Mouse (Mus musculus) mesoderm, embryonic 11.5 days (tissue): ENCODE measurements around the gene 2410137M14Rik.

ENCODE experiments used
- DNase-seq: peaks from one replicate; pipeline ENCODE4 v3.0.0-alpha.2; 2012; ENCODE audit warnings: low read depth, low spot score

Gene 2410137M14Rik

GRCm38 (mm10) chr17:36948286-36948685, 32.8 kb downstream of the 2410137M14Rik start:
- no peak for DNase-seq

GRCm38 (mm10) chr17:36947051-36947819, 33.8 kb downstream of the 2410137M14Rik start:
- peak; percentile 45 for DNase-seq

DNA sequence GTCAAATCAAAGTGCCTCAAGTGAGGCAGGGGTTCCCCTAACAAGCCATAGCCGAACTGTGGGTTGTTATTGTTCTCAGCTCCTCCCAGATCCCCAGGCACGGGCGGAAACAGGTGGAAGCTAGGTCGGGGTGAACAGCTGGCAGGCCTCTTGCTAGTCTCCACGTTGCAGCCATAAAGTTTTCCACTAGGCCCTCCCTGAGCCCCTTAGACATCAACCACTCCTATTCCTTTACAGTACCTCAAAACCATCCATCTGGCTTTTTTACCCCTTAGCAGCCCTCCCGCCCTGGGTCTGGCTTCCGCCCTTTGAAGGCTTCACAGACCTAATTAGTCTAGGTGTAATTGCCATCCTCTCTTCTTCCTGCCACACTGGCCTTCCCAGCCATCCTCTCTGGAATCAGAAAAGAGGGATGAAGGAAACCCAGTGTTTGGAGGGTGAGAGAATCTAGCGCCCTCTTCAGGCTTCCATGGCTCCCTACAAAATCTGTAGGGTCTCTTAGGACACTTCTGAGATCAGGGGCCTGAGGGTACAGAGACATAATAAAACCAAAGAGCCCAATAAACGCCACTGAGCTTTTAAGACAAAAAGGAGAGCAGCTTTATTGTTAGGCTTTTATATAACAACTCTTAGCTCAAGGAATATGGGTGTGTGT, 36.8 kb downstream of the 2410137M14Rik start:
- DNase-seq, result no peak

DNA sequence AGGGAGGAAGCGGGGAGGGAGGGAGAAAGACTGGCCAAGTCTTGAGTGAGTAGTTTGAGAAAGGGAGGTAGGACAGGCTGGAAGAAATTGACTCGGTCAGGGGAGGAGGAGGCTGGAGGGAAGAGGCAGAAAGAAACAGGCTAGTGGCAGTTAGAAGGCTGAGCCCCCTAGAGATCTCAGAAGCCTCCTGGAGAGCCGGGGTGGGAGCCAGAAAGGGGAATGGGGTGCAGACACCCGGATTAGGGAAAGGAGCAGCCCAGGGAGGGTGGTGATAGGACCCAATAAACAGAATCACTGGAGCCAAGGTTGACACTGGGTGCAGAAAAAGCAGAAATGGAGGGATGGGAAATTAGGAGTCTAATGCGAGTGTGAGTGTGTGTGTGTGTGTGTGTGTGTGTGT, 37.3 kb downstream of the 2410137M14Rik start:
- no peak for DNase-seq

GRCm38 (mm10) chr17:36942791-36943471, 38.1 kb downstream of the 2410137M14Rik start, which contains the start of gene Rnf39:
Rnf39 (plus strand) TSS chr17:36942918.
- no peak for DNase-seq

DNA sequence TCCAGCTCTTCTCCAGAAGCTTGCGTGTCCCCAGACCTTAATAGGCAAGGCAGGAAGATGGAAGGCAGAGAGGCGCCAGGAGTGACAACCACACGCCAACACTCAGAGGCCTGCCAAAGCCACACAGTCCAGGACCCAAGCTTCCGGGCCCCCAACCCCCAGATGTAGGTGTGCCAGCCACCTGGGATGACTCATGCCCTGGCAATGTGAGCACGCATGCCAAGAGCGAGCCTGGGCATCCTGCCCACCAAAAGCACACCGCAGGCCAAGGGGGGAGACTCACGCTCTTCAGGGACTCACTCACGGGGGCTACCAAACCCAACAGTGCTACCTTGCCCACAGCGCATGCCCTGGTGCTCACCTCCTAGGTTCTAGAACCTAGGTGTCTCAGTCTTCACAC, 38.6 kb downstream of the 2410137M14Rik start:
- no peak for DNase-seq

- DNase-seq, result no peak
Measured at GRCm38 (mm10) chr17:36938056-36938455, 43.0 kb downstream of the 2410137M14Rik start.

- DNase-seq, result no peak
Measured at GRCm38 (mm10) chr17:36931806-36932205, 49.2 kb downstream of the 2410137M14Rik start.

DNA sequence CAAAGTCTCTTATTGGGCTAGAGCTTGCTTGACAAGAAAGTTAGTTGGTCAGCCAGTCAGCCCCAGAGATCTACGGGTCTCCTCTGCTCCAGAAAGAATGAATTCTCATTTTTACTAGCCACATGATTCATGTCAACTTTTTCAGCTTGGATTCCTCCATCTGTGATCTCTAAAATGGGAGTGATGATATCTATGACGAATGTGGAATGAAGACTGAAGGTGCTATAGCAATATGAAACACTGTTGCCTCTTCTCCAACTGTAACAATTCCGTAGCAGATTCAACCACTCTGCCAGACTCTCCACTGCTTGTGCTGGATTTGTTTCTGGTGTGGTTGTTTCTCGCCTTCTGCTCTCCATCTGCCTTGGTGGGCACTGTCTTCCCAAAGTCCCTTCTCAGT, 49.9 kb downstream of the 2410137M14Rik start:
- DNase-seq, result no peak

DNA sequence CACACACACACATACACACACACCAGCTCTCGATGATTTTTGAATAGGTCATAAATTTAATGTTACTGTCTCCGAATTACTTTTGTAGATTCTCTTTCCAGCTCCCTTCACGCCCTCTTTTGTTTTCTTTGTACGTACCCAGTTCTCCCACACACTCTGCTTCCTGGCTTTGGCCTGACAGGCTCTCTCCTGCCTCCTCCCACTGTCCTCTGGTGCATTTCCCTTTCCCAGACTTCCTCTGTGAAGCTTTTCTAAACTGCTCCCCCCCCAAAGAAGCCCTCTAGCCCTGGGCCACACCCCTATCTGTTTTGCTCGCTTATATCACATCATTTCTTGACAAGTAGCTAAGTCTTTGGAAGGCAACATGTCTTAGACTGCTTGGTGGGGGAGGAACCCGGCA, 50.8 kb downstream of the 2410137M14Rik start:
- no peak for DNase-seq

GRCm38 (mm10) chr17:36929236-36929932, 51.7 kb downstream of the 2410137M14Rik start:
- no peak for DNase-seq
